Mouse (Mus musculus) CH12.LX (cell line): ENCODE data around the gene Arhgap28.

ENCODE experiments used
- CHD2 ChIP-seq: IDR thresholded peaks from 2 replicates; pipeline ENCODE4 v1.6.1; 2011; ENCODE audit warnings: low read length, improper control_type of control experiment
- CTCF ChIP-seq, 2 experiments: IDR thresholded peaks in 1 of 2; conservative IDR thresholded peaks in 1 of 2; 2 replicates each; pipeline ENCODE4 v1.5.1; 2011 to 2012; ENCODE audit warnings: low read depth in 2 of 2, low read length in 2 of 2, improper control_type of control experiment in 1 of 2, inconsistent platforms in 1 of 2, mild to moderate bottlenecking in 1 of 2, moderate library complexity in 1 of 2
- E2F4 ChIP-seq: IDR thresholded peaks from 2 replicates; pipeline ENCODE4 v1.6.1; 2011; ENCODE audit warnings: low read depth, low read length, improper control_type of control experiment; ENCODE audit not compliant: insufficient replicate concordance
- EP300 ChIP-seq: IDR thresholded peaks from 2 replicates; pipeline ENCODE4 v1.6.1; 2011; ENCODE audit warnings: low read length, improper control_type of control experiment
- JUN ChIP-seq: IDR thresholded peaks from 2 replicates; pipeline ENCODE4 v1.6.1; 2011; ENCODE audit warnings: low read depth, mild to moderate bottlenecking, low read length, improper control_type of control experiment, moderate library complexity; ENCODE audit not compliant: insufficient read depth
- KAT2A ChIP-seq: IDR thresholded peaks from 2 replicates; pipeline ENCODE4 v1.6.1; 2012; ENCODE audit warnings: low read length, improper control_type of control experiment, inconsistent platforms; ENCODE audit not compliant: insufficient replicate concordance
- MXI1 ChIP-seq: IDR thresholded peaks from 2 replicates; pipeline ENCODE4 v1.6.1; 2011; ENCODE audit warnings: mild to moderate bottlenecking, low read depth, low read length, improper control_type of control experiment
- NRF1 ChIP-seq: IDR thresholded peaks from 2 replicates; pipeline ENCODE4 v1.6.1; 2014; ENCODE audit warnings: low read depth, mild to moderate bottlenecking, inconsistent platforms, low read length, improper control_type of control experiment, moderate library complexity
- POLR2A ChIP-seq: IDR thresholded peaks from 2 replicates; pipeline ENCODE4 v1.6.1; 2011; ENCODE audit warnings: low read depth, mild to moderate bottlenecking, improper control_type of control experiment, low read length
- POLR2AphosphoS2 ChIP-seq: IDR thresholded peaks from 2 replicates; pipeline ENCODE4 v1.6.1; 2011; ENCODE audit warnings: low read depth, low read length, improper control_type of control experiment
- RAD21 ChIP-seq: IDR thresholded peaks from 2 replicates; pipeline ENCODE4 v1.6.1; 2011; ENCODE audit warnings: low read depth, mild to moderate bottlenecking, low read length, improper control_type of control experiment, moderate library complexity
- SMC3 ChIP-seq: IDR thresholded peaks from 2 replicates; pipeline ENCODE4 v1.6.1; 2011; ENCODE audit warnings: low read depth, low read length, improper control_type of control experiment
- UBTF ChIP-seq: IDR thresholded peaks from 2 replicates; pipeline ENCODE4 v1.6.1; 2012; ENCODE audit warnings: low read depth, mild to moderate bottlenecking, inconsistent platforms, low read length, improper control_type of control experiment, moderate library complexity
- ZNF384 ChIP-seq: IDR thresholded peaks from 2 replicates; pipeline ENCODE4 v1.6.1; 2012; ENCODE audit warnings: low read depth, low read length, improper control_type of control experiment, inconsistent platforms

- no peak for TF ChIP-seq JUN
- TF ChIP-seq CTCF (conservative IDR thresholded peaks at IDR 0.05 in 1 of 2, IDR thresholded peaks at IDR 0.05 in 1 of 2; ENCODE audit: low read depth in 2 of 2, low read length in 2 of 2): no peak
- TF ChIP-seq POLR2A: no peak
- no peak for TF ChIP-seq NRF1
- no peak for TF ChIP-seq POLR2AphosphoS2
- no peak for TF ChIP-seq ZNF384
- TF ChIP-seq MXI1: no peak
- TF ChIP-seq RAD21: no peak
- TF ChIP-seq EP300: no peak
- TF ChIP-seq SMC3: no peak
- TF ChIP-seq UBTF: no peak
- TF ChIP-seq E2F4: no peak
- TF ChIP-seq CHD2: no peak
- TF ChIP-seq KAT2A: no peak
These were observed 188.2 kb downstream of the Arhgap28 start for GRCm38 (mm10) chr17:67815720-67816119.
